Mouse (Mus musculus) testis, postnatal 14 days (tissue): ENCODE measurements around the gene B3galt4.
"Not testable (repeated sequence)": the region's sequence is repeated elsewhere in the genome, so short reads cannot be mapped to it uniquely, and the experiment has no call there.

ENCODE experiments used
- DNase-seq: peaks from one replicate; pipeline ENCODE4 v3.0.0; 2021; ENCODE audit warnings: low spot score

The B3galt4 gene

DNA sequence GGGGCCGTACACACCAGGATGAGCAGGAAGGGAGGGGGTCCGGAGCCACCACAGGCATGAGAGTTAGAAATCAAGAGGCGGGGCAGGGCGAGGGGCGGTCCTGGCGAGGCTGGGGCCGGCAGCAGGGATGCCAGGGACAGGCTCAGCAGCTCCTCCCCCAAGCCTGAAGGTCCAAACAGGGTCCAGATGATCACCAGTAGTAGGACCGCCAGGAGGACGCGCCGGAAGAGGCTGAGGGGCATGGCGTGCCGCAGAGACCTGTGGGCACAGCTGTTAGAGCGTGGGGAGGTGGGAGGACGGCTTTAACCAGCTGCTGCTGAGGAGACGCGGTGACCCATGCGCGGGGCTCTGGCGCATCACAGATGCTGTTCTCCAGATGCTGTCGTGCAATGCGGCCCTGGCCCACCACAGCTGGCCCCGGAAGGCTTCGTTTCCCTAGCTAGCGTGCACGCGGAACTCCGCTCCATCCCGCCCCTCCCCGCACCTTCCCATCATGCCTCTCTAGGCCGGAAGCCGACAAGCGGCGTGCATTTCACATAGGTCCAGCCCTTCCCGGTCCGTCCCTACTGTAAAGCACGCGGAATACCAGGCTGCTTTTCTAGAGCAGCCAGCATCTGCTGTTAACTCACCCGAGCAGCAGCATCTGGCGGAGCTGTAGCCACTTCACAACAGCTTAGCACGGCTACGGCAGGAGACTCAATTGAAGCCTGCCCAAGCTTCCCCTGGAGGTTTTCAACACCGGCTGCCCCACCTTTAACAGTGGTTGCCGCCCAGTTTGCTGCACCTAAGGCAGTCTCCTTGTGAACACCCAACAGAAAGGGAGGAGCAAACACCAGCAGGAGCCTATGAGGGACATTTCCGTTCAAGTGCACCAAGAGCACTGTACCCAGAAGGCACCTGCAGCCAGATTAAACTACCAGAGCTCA lies at the start of gene B3galt4:
TSS of gene B3galt4 (minus strand) at position 468 of the 926 bp plus-strand sequence.
- peak; percentile 82 for DNase-seq

DNA sequence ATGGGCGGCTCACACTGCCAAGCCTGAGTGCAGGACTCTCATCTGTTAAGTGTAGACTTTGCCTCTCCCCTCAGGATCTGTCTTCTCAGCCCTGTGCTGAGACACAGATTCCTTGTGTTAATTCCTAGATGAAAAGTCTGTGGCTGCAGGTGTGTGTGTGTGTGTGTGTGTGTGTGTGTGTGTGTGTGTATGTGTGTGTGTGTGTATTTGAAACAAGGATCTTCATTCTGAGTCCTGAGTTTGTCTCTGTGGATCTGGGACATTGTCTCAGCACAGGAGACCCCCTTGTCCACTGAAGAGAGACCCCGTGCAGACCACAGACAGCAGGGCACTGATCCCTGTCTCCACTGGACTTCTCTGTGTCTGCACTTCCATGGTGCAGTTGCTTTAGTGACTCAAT lies 49.5 kb upstream of the B3galt4 start:
- not testable (repeated sequence) for DNase-seq

GRCm38 (mm10) chr17:34000150-34000537 lies 48.9 kb upstream of the B3galt4 start, which contains the start of gene H2-K1:
Gene H2-K1, minus strand, starts transcription at chr17:34000347.
- peak; percentile 85 for DNase-seq

DNA sequence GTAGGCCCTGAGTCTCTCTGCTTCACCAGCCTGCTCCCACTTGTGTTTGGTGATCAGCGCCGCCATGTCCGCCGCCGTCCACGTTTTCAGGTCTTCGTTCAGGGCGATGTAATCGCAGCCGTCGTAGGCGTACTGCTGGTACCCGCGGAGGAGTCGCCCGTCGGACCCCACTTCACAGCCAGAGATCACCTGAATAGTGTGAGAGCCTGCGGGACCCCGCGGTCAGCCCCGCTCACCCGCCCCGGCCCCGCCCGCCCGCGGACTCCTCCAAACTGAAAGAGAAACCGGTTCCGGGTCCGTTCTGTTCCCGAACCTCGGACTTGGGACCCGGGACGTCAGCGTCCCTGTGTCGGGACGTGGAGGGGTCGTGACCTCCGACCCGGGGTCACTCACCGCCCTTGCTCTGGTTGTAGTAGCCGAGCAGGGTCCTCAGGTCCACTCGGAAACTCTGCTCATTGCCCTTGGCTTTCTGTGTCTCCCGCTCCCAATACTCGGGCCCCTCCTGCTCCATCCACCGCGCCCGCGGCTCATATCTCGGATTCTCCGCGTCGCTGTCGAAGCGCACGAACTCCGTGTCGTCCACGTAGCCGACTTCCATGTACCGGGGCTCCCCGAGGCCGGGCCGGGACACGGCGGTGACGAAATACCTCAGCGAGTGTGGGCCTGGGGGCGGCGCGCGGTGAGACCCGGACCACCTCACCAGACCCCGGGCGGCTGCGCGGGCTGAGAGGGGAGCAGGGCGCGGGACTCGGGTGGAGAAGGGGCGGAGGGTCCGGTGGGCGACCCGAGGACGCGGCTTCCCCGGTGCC lies 48.3 kb upstream of the B3galt4 start:
- peak; percentile 30 for DNase-seq

DNA sequence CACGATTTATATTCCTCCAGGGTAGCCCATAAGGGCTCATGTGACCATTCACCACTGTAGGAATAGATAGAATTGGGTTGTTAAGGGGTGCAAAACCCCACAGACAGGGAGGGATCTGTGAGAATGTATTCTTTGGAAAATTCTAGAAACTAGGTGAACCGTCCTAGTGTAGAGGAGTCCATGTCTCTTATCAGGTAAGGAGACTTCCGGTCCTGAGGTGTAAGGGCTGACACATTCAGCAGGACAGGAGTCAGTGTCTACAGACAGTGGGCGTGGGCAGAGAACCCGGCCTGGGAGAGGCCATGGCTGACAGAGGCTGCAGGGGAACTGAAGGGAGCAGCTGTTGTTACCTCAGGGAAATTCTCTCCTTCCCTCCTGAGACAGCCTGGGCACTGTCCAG lies 47.4 kb upstream of the B3galt4 start:
- DNase-seq: not testable (repeated sequence)

DNA sequence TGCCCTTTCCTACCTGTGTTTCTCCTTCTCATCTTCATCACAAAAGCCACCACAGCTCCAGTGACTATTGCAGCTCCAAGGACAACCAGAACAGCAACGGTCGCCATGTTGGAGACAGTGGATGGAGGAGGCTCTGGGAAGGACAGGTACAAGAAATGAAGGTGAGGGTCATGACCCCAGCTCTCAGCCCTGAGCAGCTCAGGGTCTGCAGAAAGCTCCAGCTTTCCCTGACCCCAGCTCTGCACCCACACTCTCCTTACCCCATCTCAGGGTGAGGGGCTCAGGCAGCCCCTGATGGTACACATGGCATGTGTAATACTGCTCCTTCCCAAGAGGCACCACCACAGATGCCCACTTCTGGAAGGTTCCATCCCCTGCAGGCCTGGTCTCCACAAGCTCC lies 45.7 kb upstream of the B3galt4 start:
- DNase-seq: not testable (repeated sequence)

DNA sequence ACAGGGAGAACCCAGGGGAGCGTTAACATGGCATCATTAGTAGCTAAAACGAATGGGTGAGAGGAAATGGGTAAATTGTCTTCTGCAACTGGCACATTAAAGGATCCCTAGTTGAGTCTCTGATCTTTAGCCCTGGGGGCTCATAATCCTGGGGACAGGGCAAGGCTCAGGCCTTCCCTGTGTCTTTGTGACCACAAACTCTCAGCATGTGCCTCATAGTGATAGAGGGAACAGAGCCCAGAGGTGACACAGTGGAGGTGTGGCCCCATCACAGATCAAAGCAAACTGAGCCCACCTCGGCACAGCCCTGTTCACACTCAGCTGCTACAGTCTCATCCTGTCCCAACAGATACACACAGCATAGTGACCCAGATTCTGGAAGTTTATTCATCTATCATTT lies 44.4 kb upstream of the B3galt4 start:
- DNase-seq: no peak

GRCm38 (mm10) chr17:33994959-33995358 lies 43.7 kb upstream of the B3galt4 start:
- DNase-seq: no peak

DNA sequence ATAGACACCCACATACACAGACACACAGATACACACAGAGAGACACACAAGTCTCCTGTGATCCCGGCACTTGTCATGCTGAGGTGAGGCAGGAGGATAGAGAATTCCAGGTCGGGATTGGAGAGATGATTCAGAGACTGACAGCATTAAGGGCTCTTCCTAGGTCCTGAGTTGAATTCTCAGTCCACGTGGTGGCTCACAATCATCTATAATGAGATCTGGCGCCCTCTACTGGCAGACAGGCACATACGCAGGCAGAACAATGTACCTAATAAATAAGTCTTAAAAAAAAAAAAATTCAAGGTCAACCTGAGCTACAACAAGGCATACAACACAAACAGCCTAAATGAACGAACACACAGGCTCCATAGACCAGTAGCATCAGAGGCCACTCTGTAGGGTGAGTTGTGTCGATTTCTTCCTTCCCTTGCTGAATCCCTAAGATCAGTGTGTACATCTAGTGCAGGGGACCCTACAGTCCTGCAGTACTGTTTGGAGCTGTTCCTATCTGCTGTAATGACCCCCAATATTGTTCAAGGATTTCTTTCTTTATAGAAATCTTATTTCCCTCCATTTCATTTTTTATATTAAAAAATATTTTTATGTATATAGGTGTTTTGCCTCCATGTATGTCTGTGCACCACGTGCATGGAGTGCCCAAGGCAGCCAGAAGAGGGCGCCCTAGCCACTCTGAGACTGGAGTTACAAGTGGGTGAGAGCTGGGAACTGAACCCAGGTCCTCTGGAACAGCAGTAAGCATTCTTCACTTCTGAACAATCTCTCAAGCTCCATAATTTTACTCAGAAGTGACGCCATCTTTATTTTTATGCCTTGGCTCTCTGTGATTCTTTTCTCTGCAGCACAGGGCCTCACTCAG lies 40.7 kb upstream of the B3galt4 start:
- peak; percentile 42 for DNase-seq

GRCm38 (mm10) chr17:33982136-33982535 lies 30.8 kb upstream of the B3galt4 start:
- peak; percentile 29 for DNase-seq

DNA sequence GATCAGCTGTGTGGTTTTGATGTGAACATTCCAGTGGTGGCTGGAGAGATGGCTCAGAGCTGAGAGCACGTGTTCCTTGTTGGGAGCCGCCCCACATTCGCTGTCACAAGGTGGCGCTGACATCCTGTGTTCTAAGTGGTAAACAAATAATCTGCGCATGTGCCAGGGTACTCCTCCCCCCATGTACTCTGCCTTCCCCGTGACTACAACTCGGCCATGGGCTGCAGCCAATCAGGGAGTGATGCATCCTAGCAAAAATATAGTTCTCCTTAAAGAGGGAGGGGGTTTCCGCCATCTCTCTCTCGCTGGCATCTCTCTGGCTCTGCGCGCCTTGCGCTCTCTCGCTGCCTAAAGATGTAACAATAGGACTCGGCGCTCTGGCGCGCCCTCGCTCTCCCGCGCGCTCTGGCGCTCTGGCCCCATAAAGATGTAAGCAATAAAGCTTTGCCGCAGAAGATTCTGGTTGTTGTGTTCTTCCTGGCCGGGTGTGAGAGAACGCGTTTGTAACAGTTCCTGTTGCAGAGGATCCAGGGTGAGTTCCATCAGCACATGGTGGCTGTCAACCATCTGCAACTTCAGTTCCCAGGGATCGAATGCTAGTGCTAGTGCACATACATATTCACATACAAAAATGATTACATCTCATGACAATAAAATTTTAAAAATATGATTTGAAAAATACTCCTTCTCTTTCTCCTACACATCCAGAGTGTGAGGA lies 30.1 kb upstream of the B3galt4 start:
- DNase-seq: peak; percentile 73

- DNase-seq: no peak
Measured at GRCm38 (mm10) chr17:33980181-33981035, 29.1 kb upstream of the B3galt4 start.

GRCm38 (mm10) chr17:33979512-33980050 lies 28.3 kb upstream of the B3galt4 start:
- DNase-seq: no peak

- peak; percentile 54 for DNase-seq
Measured at GRCm38 (mm10) chr17:33978631-33979031, 27.3 kb upstream of the B3galt4 start.

- no peak for DNase-seq
Measured at GRCm38 (mm10) chr17:33977861-33978557, 26.7 kb upstream of the B3galt4 start.

DNA sequence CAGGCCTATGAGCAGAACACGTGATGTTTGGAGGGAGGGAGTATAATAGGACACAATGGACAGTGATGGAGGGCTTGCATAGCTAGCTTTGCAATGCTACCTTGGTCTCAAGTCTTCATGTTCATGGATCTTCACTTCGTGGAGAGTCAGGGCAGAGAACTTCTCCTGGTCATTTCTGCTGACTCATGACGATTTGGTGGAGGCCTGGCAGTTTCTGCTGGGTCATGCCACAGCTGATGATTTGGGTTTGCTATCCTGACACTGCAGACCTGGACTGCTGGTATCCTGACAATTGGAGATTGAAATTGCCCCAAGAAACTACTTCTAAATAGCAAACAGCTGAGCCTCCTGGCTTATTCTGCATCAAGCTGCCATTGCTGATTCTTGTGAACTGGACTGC lies 22.3 kb upstream of the B3galt4 start:
- DNase-seq: no peak

GRCm38 (mm10) chr17:33972691-33973090 lies 21.4 kb upstream of the B3galt4 start:
- no peak for DNase-seq

- DNase-seq: no peak
Measured at GRCm38 (mm10) chr17:33969394-33969793, 18.1 kb upstream of the B3galt4 start.

DNA sequence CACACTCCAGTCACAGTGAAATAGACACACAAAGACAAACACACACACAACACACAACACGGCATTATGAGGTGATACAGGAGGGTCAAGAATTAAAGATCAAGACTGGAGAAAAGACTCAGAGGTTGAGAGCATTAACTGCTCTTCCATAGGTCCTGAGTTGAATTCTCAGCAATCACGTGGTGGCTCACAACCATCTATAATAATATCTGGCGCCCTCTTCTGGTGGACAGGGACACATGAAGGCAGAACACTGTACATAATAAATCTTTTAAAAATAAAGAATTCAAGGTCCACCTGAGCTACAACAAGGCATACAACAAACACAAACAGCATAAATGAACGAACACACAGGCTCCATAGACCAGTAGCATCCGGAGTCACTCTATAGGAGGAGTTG lies 17.6 kb upstream of the B3galt4 start:
- no peak for DNase-seq
